Mouse (Mus musculus) forebrain, embryonic 16.5 days (tissue): ENCODE measurements around the gene Ckb. TPM values are rescaled to one million over a fixed set of nuclear protein-coding genes. Genes with fewer than 3 reads are reported as not detected.
A peak's percentile ranks its signal among the peaks of the same experiment; 100 is the strongest.
"Not testable (repeated sequence)": the region's sequence is repeated elsewhere in the genome, so short reads cannot be mapped to it uniquely, and the experiment has no call there.

Experiments
- ATAC-seq: fragments of 200-750 bp; cut with Nextera tagmentation; 2 replicates; pipeline ENCODE4 v1.8.0; 2017; ENCODE audit warnings: mild to moderate bottlenecking, moderate library complexity
- H3K27ac ChIP-seq: fragments of 300-500 bp; sonication (generic); 2 replicates; pipeline ENCODE4 v1.5.1; 2014; ENCODE audit warnings: low read length, control low read depth
- H3K27me3 ChIP-seq: fragments of 300-500 bp; sonication (generic); replicated peaks from 2 replicates; pipeline ENCODE4 v1.6.1; 2014; ENCODE audit warnings: low read length; ENCODE audit not compliant: control insufficient read depth, insufficient read depth
- H3K36me3 ChIP-seq: fragments of 300-500 bp; sonication (generic); 2 replicates; pipeline ENCODE4 v1.6.1; 2014; ENCODE audit not compliant: control insufficient read depth, insufficient read depth
- H3K4me1 ChIP-seq: fragments of 300-500 bp; sonication (generic); replicated peaks from 2 replicates; pipeline ENCODE4 v1.6.1; 2014; ENCODE audit warnings: low read length; ENCODE audit not compliant: control insufficient read depth, insufficient read depth
- H3K4me2 ChIP-seq: fragments of 300-500 bp; sonication (generic); 2 replicates; pipeline ENCODE4 v1.6.1; 2014; ENCODE audit warnings: mild to moderate bottlenecking, low read length, control low read depth
- H3K4me3 ChIP-seq: fragments of 300-500 bp; sonication (generic); replicated peaks from 2 replicates; pipeline ENCODE4 v1.5.1; 2014; ENCODE audit warnings: mild to moderate bottlenecking, low read length, control low read depth
- H3K9ac ChIP-seq: fragments of 300-500 bp; sonication (generic); replicated peaks from 2 replicates; pipeline ENCODE4 v1.6.1; 2014; ENCODE audit warnings: low read depth, low read length, control low read depth
- H3K9me3 ChIP-seq: fragments of 300-500 bp; sonication (generic); 2 replicates; pipeline ENCODE4 v1.6.1; 2016; ENCODE audit warnings: low read length; ENCODE audit not compliant: control insufficient read depth
- WGBS: fragments of 180-500 bp; shearing (Covaris S2); extraction: QIAGEN DNeasy Blood & Tissue Kit; methylation state at CpG from one replicate; pipeline ENCODE4 v1.1.7; 2014; 5-methylcytosine and 5-hydroxymethylcytosine counted together
- polyA plus RNA-seq: library from polyadenylated mRNA; unstranded; fragments of >200 nt; fragmentation: Nextera tagmentation; extraction: Ambion mirVana; gene quantifications from 2 replicates; pipeline ENCODE4 v1.2.1, GENCODE M21; 2015

Gene Ckb
- polyA plus RNA-seq, 1 experiment from 2014 or later: 1,413 TPM

- ATAC-seq: no peak
- Histone ChIP-seq H3K27ac (no peak overlapping the region), H3K36me3 (peaks cover 3% of the 10 kb centered on the region; the same call in 1 of the 2 replicates), H3K9me3 (no peaks in the 10 kb centered on the region), H3K4me1 (peaks cover 19% of the 10 kb centered on the region), H3K4me2 (no peak overlapping the region), H3K4me3 (no peak overlapping the region), H3K9ac (no peak overlapping the region), H3K27me3 (no peaks in the 10 kb centered on the region)
- 85% methylated on average over 13 of the region's 13 CpGs for WGBS
Observed at GRCm38 (mm10) chr12:111665041-111665880, 6.9 kb downstream of the Ckb start.

GRCm38 (mm10) chr12:111664144-111664634 lies 7.9 kb downstream of the Ckb start:
- Histone ChIP-seq H3K4me2 (no peak overlapping the region), H3K4me3 (no peak overlapping the region), H3K9me3 (no peaks in the 10 kb centered on the region), H3K27ac (no peak overlapping the region), H3K4me1 (peaks cover 8% of the 10 kb centered on the region), H3K9ac (no peak overlapping the region), H3K27me3 (no peaks in the 10 kb centered on the region), H3K36me3 (peaks cover 3% of the 10 kb centered on the region; the same call in 1 of the 2 replicates)
- no peak for ATAC-seq
- WGBS: 40% methylated on average over 6 of the region's 6 CpGs

- no peaks in the 10 kb centered on the region for H3K27me3 ChIP-seq
- no peak overlapping the region for H3K9ac ChIP-seq
- H3K9me3 ChIP-seq: no peaks in the 10 kb centered on the region
- no peak overlapping the region for H3K4me2 ChIP-seq
- H3K4me1 ChIP-seq: peaks cover 1% of the 10 kb centered on the region
- no peak overlapping the region for H3K4me3 ChIP-seq
- 78% methylated on average over 17 of the region's 17 CpGs for WGBS
- ATAC-seq: no peak
- no peak overlapping the region for H3K27ac ChIP-seq
- peaks cover 3% of the 10 kb centered on the region; the same call in 1 of the 2 replicates for H3K36me3 ChIP-seq
Observed at GRCm38 (mm10) chr12:111663228-111664143, 8.7 kb downstream of the Ckb start.

- not testable (repeated sequence) for H3K4me2 ChIP-seq, ATAC-seq, H3K36me3 ChIP-seq, H3K27ac ChIP-seq, H3K4me3 ChIP-seq, H3K9ac ChIP-seq, H3K9me3 ChIP-seq, H3K4me1 ChIP-seq, H3K27me3 ChIP-seq
- WGBS: 97% methylated on average over 11 of the region's 11 CpGs
Observed at GRCm38 (mm10) chr12:111661554-111661953, 10.6 kb downstream of the Ckb start.

GRCm38 (mm10) chr12:111660628-111661027 lies 11.5 kb downstream of the Ckb start:
- Histone ChIP-seq H3K9ac (no peak overlapping the region), H3K4me3 (no peak overlapping the region), H3K4me2 (no peak overlapping the region), H3K27ac (no peak overlapping the region), H3K9me3 (no peaks in the 10 kb centered on the region), H3K4me1 (no peaks in the 10 kb centered on the region), H3K36me3 (peaks cover 5% of the 10 kb centered on the region; the same call in 1 of the 2 replicates), H3K27me3 (no peaks in the 10 kb centered on the region)
- ATAC-seq: no peak
- WGBS: 100% methylated on average over 1 of the region's 1 CpGs

GRCm38 (mm10) chr12:111659331-111659730 lies 12.8 kb downstream of the Ckb start:
- H3K9ac ChIP-seq: no peak overlapping the region
- WGBS: 93% methylated on average over 4 of the region's 4 CpGs
- ATAC-seq: no peak
- no peaks in the 10 kb centered on the region for H3K27me3 ChIP-seq
- no peak overlapping the region for H3K27ac ChIP-seq
- H3K36me3 ChIP-seq: peaks cover 10% of the 10 kb centered on the region
- H3K4me3 ChIP-seq: no peak overlapping the region
- H3K9me3 ChIP-seq: no peaks in the 10 kb centered on the region
- no peaks in the 10 kb centered on the region for H3K4me1 ChIP-seq
- H3K4me2 ChIP-seq: no peak overlapping the region

GRCm38 (mm10) chr12:111655695-111656094 lies 16.4 kb downstream of the Ckb start:
- no peak for ATAC-seq

GRCm38 (mm10) chr12:111653434-111653833 lies 18.7 kb downstream of the Ckb start:
- ATAC-seq: peak; percentile 40; the same call in 1 of the 2 replicates
- Histone ChIP-seq H3K27ac (no peak overlapping the region), H3K27me3 (no peaks in the 10 kb centered on the region), H3K36me3 (peaks cover 14% of the 10 kb centered on the region), H3K4me3 (no peak overlapping the region), H3K4me1 (no peaks in the 10 kb centered on the region; the same call in 1 of the 2 replicates), H3K4me2 (no peak overlapping the region), H3K9ac (no peak overlapping the region), H3K9me3 (no peaks in the 10 kb centered on the region)
- 36% methylated on average over 3 of the region's 3 CpGs for WGBS

More at GRCm38 (mm10) chr12:111655695-111656094, 16.4 kb downstream of the Ckb start:
- no peak overlapping the region for H3K9ac ChIP-seq
- no peak overlapping the region for H3K4me2 ChIP-seq
- no peaks in the 10 kb centered on the region for H3K27me3 ChIP-seq
- no peaks in the 10 kb centered on the region for H3K9me3 ChIP-seq
- peaks cover 11% of the 10 kb centered on the region for H3K36me3 ChIP-seq
- WGBS: 87% methylated on average over 11 of the region's 11 CpGs
- no peak overlapping the region for H3K27ac ChIP-seq
- no peaks in the 10 kb centered on the region for H3K4me1 ChIP-seq
- H3K4me3 ChIP-seq: no peak overlapping the region

GRCm38 (mm10) chr12:111652953-111653352 lies 19.2 kb downstream of the Ckb start:
- no peak overlapping the region for H3K9ac ChIP-seq
- 88% methylated on average over 3 of the region's 3 CpGs for WGBS
- no peaks in the 10 kb centered on the region for H3K9me3 ChIP-seq
- H3K4me3 ChIP-seq: no peak overlapping the region
- ATAC-seq: no peak
- no peaks in the 10 kb centered on the region; the same call in 1 of the 2 replicates for H3K4me1 ChIP-seq
- no peaks in the 10 kb centered on the region for H3K27me3 ChIP-seq
- H3K27ac ChIP-seq: no peak overlapping the region
- H3K4me2 ChIP-seq: no peak overlapping the region
- peaks cover 17% of the 10 kb centered on the region for H3K36me3 ChIP-seq
